ENCODE assay signal across 26 mouse cellular contexts in the genomic region with DNA sequence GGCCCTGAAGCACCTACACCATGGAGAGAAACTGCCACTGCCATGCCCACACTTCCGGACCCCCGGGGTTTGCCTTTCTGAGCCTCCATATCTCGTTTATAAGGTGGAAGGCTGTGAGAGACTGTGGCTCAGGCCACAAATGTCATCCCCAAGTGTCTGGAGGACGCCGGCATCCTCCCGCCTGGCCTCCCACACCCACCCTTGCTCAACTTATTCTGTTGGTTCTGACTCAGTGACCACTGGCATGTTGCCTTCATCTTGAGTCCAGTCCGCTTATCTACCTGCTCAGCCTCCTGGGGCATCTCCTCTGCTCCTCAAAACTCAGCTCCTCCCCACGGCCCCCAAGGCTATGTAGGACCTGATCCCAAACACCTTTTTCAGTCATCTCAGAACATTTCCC. TPM values are rescaled to one million over a fixed set of nuclear protein-coding genes. Genes with fewer than 3 reads are reported as not detected.
A peak's percentile ranks its signal among the peaks of the same experiment; 100 is the strongest.
DNase-seq lines count a peak whose midpoint lies in the region; ATAC-seq lines count a peak whose summit lies in the region.
"Had no signal": no experiment of that assay in that cellular context is flagged by ENCODE, and none has a peak within 500 bp of the region (broad histone marks: within the 10 kb centered on the region; RNA-seq: fewer than 3 reads in every experiment).

No protein-coding gene starts in this region.

- no peak for ATAC-seq in kidney, embryonic 14.5 days (ENCODE audit: low FRiP score, low TSS enrichment)
- ATAC-seq: forebrain, embryonic 15.5 days had no signal

- H3K4me1 ChIP-seq in kidney, embryonic 14.5 days (ENCODE audit: control insufficient read depth, insufficient read depth, low read length), result peaks cover 11% of the 10 kb centered on the region
- H3K4me1 ChIP-seq: forebrain, embryonic 12.5 days; forebrain, embryonic 15.5 days; hindbrain, embryonic 15.5 days had no signal

- 74% methylated on average over 8 of the region's 8 CpGs for WGBS in kidney, embryonic 14.5 days

- no peaks in the 10 kb centered on the region for H3K27me3 ChIP-seq in kidney, embryonic 14.5 days (ENCODE audit: control insufficient read depth, insufficient read depth, low read length)
- H3K27me3 ChIP-seq: embryonic facial prominence, embryonic 13.5 days; forebrain, embryonic 12.5 days; forebrain, embryonic 15.5 days; heart, embryonic 13.5 days; hindbrain, embryonic 15.5 days; Patski had no signal

- H3K4me3 ChIP-seq in kidney, embryonic 14.5 days (ENCODE audit: low read length), result no peak overlapping the region
- H3K4me3 ChIP-seq: embryonic facial prominence, embryonic 10.5 days; embryonic facial prominence, embryonic 13.5 days; erythroblast, embryonic 14.5 days; forebrain, embryonic 12.5 days; forebrain, embryonic 15.5 days; heart, adult 2 months; heart, embryonic 10.5 days; heart, embryonic 13.5 days; hindbrain, embryonic 12.5 days; hindbrain, embryonic 15.5 days had no signal

- DNase-seq in 3134 (ENCODE audit: extremely low read depth, insufficient read length, low spot score) (peak; percentile 40), 3T3-L1 (ENCODE audit: low read depth, low spot score) (peak; percentile 86), NIH3T3 (ENCODE audit: low read depth) (peak; percentile 83)
- DNase-seq in T-cell, adult 2 months (ENCODE audit: low spot score), result no peak
- DNase-seq in left cerebral cortex, postnatal 10 days (ENCODE audit: extremely low spot score in 1 of 2, low spot score in 2 of 2), result no peak
- DNase-seq: adrenal gland, adult 8-10 months; adrenal gland, postnatal 25 days; cerebellum, adult 11-12 months; cerebellum, adult 8-10 months; cerebellum, postnatal 10 days; cerebellum, postnatal 36 days; embryo, embryonic 11 days; gastrocnemius, postnatal 25 days; heart, adult 2 months; heart, postnatal 14 days had no signal

- no peaks in the 10 kb centered on the region for H3K9me3 ChIP-seq in kidney, embryonic 14.5 days (ENCODE audit: control insufficient read depth, low read length)
- H3K9me3 ChIP-seq: embryonic facial prominence, embryonic 10.5 days; embryonic facial prominence, embryonic 13.5 days; forebrain, embryonic 12.5 days; forebrain, embryonic 15.5 days; heart, embryonic 10.5 days; heart, embryonic 13.5 days; hindbrain, embryonic 12.5 days; hindbrain, embryonic 15.5 days had no signal

- intact Hi-C loops in left cerebral cortex, postnatal 10 days (cut with DNase I), result no loop called here

- no peak overlapping the region for H3K9ac ChIP-seq in kidney, embryonic 14.5 days (ENCODE audit: low read depth, low read length)
- H3K9ac ChIP-seq: embryonic facial prominence, embryonic 13.5 days; forebrain, embryonic 12.5 days; forebrain, embryonic 15.5 days; heart, embryonic 13.5 days; hindbrain, embryonic 12.5 days; hindbrain, embryonic 15.5 days had no signal

- no peak overlapping the region for H3K4me2 ChIP-seq in kidney, embryonic 14.5 days (replicated peaks; ENCODE audit: low read depth, low read length)
- H3K4me2 ChIP-seq: embryonic facial prominence, embryonic 13.5 days; forebrain, embryonic 12.5 days; forebrain, embryonic 15.5 days; heart, embryonic 13.5 days; hindbrain, embryonic 12.5 days; hindbrain, embryonic 15.5 days had no signal

- H3K27ac ChIP-seq in kidney, embryonic 14.5 days (ENCODE audit: low read depth, low read length), result no peak overlapping the region
- H3K27ac ChIP-seq: embryonic facial prominence, embryonic 10.5 days; embryonic facial prominence, embryonic 13.5 days; forebrain, embryonic 12.5 days; forebrain, embryonic 15.5 days; heart, embryonic 10.5 days; heart, embryonic 13.5 days; hindbrain, embryonic 12.5 days; hindbrain, embryonic 15.5 days had no signal

- H3K36me3 ChIP-seq in kidney, embryonic 14.5 days (ENCODE audit: control insufficient read depth, insufficient read depth, low read length), result no peaks in the 10 kb centered on the region
- H3K36me3 ChIP-seq: embryonic facial prominence, embryonic 10.5 days; embryonic facial prominence, embryonic 13.5 days; forebrain, embryonic 12.5 days; forebrain, embryonic 15.5 days; heart, embryonic 10.5 days; heart, embryonic 13.5 days; hindbrain, embryonic 12.5 days; hindbrain, embryonic 15.5 days had no signal

RNA-seq across cellular contexts. Expression of a gene that starts 20.5 kb away (rescaled TPM):
- polyA plus RNA-seq in kidney, embryonic 14.5 days (2014; fragmentation: Nextera tagmentation; extraction: Ambion mirVana), result 17.4 and 22.8 TPM in 2 replicates
- 1 to 10 TPM; 3.6 to 4.3 TPM for total RNA-seq in left cerebral cortex, postnatal 10 days (2021)

RNA-seq across cellular contexts. Expression of a gene that starts 28.5 kb away (rescaled TPM):
- polyA plus RNA-seq in kidney, embryonic 14.5 days (2014; fragmentation: Nextera tagmentation; extraction: Ambion mirVana), result 11.8 and 19.7 TPM in 2 replicates
- total RNA-seq in left cerebral cortex, postnatal 10 days (2021), result 10 to 100 TPM; 21.7 to 22.6 TPM

RNA-seq across cellular contexts. Expression of a gene that starts 28.7 kb away (rescaled TPM):
- 4.0 and 6.0 TPM in 2 replicates for polyA plus RNA-seq in kidney, embryonic 14.5 days (2014; fragmentation: Nextera tagmentation; extraction: Ambion mirVana)
- total RNA-seq in left cerebral cortex, postnatal 10 days (2021), result 10 to 100 TPM; 66.8 to 69.0 TPM

Comparison
In these comparisons a context has a peak if more than half of its experiments do, and no peak if none do; other contexts are left out.
1. DNase-seq: peak in 3134 (single experiment), 3T3-L1 (single experiment) and NIH3T3 (single experiment); none in T-cell, adult 2 months (single experiment) and left cerebral cortex, postnatal 10 days (0 of 2).